Mouse (Mus musculus): ENCODE results near the gene Rimbp2.
"Not testable (repeated sequence)": the region's sequence is repeated elsewhere in the genome, so short reads cannot be mapped to it uniquely, and the experiment has no call there.

The Rimbp2 gene

GRCm38 (mm10) chr5:128739168-128739837 is 214.0 kb downstream of the Rimbp2 start:
- DNase-seq, result no peak

DNA sequence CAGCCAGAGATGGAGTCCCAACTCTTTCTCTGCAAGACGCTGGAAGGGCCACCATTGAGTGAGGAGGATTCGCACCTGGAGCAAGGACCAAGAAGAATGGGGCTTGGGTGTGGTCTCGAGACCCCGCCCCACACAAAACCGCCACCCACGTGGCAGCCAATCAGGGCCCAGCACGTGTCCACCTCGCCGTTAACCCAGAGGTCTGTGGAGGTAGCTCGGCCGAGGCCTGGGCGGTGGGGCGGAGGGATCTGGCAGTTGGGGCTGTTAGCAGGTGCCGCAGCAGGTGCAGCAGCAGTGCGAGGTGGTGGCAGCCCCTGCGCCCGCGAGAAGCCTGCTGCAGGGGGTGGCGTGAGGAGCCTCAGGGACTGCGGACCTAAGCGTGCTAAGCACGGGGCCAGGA is 217.4 kb downstream of the Rimbp2 start:
- DNase-seq, result no peak

GRCm38 (mm10) chr5:128733955-128734354 is 219.3 kb downstream of the Rimbp2 start:
- no peak for DNase-seq

GRCm38 (mm10) chr5:128732416-128733014 is 220.8 kb downstream of the Rimbp2 start:
- DNase-seq, result no peak

- DNase-seq, result no peak
These were observed 222.7 kb downstream of the Rimbp2 start for GRCm38 (mm10) chr5:128730634-128731033.

- DNase-seq, result no peak
These were observed 223.9 kb downstream of the Rimbp2 start for GRCm38 (mm10) chr5:128729341-128729740.

GRCm38 (mm10) chr5:128720461-128720860 is 232.8 kb downstream of the Rimbp2 start:
- DNase-seq, result not testable (repeated sequence)

DNA sequence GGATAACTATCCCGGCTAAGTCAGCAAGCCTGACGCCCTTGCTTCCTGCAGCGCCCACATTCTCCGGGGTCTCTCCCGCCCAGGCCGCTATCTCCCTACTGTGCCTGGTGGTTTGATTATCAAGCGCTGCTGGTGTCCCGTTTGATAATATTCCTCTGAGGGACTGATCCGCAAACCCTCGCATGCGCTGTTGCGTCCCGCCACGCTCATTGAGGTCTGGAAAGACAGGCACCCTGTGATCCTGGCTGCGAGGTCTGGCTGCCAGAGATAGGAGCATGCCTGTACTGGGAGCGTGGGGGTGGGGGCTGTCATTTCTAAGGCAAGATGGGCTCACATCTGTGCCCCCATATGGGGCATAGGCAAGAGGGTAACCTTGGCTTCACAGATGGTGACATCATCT is 238.1 kb downstream of the Rimbp2 start:
- DNase-seq, result no peak

DNA sequence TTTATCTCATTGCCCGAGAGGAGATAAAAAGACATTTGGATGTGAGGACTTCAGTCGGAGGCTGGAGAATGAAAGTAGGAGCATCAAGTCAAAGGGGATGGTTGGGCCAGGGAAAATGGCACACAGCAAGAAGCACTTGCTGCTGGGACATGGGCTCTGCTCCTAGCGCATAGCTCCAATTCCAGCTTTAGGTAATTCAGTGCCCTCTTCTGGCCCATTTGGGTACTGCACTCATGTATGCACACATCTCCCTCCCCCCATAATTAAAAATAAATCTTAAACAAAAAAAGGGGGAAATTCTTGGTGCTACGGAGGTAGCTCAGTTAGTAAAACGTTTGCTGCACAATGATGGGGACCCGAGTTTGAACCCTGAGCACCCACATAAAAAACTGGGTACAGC is 241.4 kb downstream of the Rimbp2 start:
- DNase-seq, result no peak

GRCm38 (mm10) chr5:128710596-128710995 is 242.7 kb downstream of the Rimbp2 start:
- DNase-seq, result no peak

- DNase-seq, result no peak
These were observed 244.4 kb downstream of the Rimbp2 start for GRCm38 (mm10) chr5:128708929-128709328.

Data from thymus, postnatal 36 days (tissue).